Mouse (Mus musculus) small intestine, adult 2 months (tissue): ENCODE results near the gene Fancc. TPM values are rescaled to one million over a fixed set of nuclear protein-coding genes. Genes with fewer than 3 reads are reported as not detected.

Experiments
- H3K27ac ChIP-seq: fragments of 200-500 bp; 2 replicates; pipeline ENCODE4 v1.5.1; 2012; ENCODE audit warnings: low read depth, low read length, control low read depth, inconsistent platforms; ENCODE audit not compliant: insufficient read depth
- H3K27me3 ChIP-seq: fragments of 200-500 bp; 2 replicates; pipeline ENCODE4 v1.6.1; 2012; ENCODE audit warnings: mild to moderate bottlenecking, moderate library complexity, low read length, inconsistent platforms; ENCODE audit not compliant: control insufficient read depth, insufficient read depth
- H3K36me3 ChIP-seq: fragments of 200-500 bp; 2 replicates; pipeline ENCODE4 v1.6.1; 2012; ENCODE audit warnings: mild to moderate bottlenecking, low read length, control low read depth, inconsistent platforms; ENCODE audit not compliant: control insufficient read depth, insufficient read depth
- H3K4me1 ChIP-seq: fragments of 200-500 bp; 2 replicates; pipeline ENCODE4 v1.6.1; 2012; ENCODE audit warnings: low read length, inconsistent platforms, mixed read lengths; ENCODE audit not compliant: control insufficient read depth, insufficient read depth, insufficient read length
- H3K4me3 ChIP-seq: fragments of 200-500 bp; 2 replicates; pipeline ENCODE4 v1.5.1; 2012; ENCODE audit warnings: low read depth, mild to moderate bottlenecking, control low read depth, inconsistent platforms, low read length, moderate library complexity
- CTCF ChIP-seq: fragments of 200-500 bp; IDR thresholded peaks from 2 replicates; pipeline ENCODE4 v1.5.1; 2012; ENCODE audit warnings: low read depth, mild to moderate bottlenecking, control low read depth, inconsistent platforms, low read length, moderate library complexity, mixed read lengths; ENCODE audit not compliant: insufficient replicate concordance, insufficient read length; ENCODE audit errors: extremely low read depth
- POLR2A ChIP-seq: fragments of 200-500 bp; IDR thresholded peaks from 2 replicates; pipeline ENCODE4 v1.6.1; 2012; ENCODE audit warnings: low read depth, mild to moderate bottlenecking, control low read depth, inconsistent platforms, low read length, moderate library complexity
- WGBS: fragments of 180-500 bp; shearing (Covaris S2); methylation state at CpG from one replicate; pipeline ENCODE4 v1.1.7; 2018; 5-methylcytosine and 5-hydroxymethylcytosine counted together
- polyA plus RNA-seq: library from polyadenylated mRNA; depleted of rRNA; stranded (reverse); fragments of >200 nt; gene quantifications from 2 replicates; pipeline ENCODE4 v1.2.3, GENCODE M21; 2012

Fancc gene
- polyA plus RNA-seq, 1 experiment, result 3.9 TPM

DNA sequence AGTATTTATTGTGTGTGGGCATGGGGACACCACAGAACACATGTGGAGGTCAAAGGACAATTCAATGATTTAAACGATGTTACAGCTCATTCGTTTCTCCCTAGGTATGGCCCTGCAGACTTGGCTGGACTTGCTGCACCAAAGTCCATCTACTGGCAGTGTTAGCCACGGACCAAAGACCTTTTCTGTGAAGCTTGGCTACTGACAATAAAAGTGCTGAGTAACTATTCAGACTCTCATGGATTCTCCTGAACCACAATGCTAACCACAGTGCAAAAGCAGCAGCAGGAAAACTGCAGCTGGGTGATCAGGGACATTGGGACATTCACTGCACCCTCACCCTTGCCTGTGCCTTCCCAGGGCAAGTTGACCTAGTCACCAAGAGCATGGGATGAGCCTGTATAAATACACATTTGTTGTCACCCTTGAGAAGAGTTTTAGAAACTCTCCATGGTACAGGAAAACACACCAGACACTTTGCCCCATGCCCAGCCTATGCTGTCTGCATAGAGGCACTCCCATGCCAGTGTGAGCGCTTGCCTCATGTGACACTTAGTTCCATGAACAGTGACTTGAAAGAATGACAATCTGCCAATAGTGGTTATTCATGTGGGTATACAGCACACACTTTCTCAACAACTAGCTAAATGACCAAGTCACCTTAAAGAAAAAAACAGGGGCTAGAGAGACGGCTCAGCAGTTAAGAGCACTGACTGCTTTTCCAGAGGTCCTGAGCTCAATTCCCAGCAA lies 151.4 kb downstream of the Fancc start:
- no peaks in the 10 kb centered on the region for H3K4me1 ChIP-seq
- no peak overlapping the region for H3K4me3 ChIP-seq
- TF ChIP-seq POLR2A (no peak), CTCF (no peak)
- H3K27ac ChIP-seq, result no peak overlapping the region
- H3K27me3 ChIP-seq, result no peaks in the 10 kb centered on the region
- 55% methylated on average over 5 of the region's 5 CpGs for WGBS
- H3K36me3 ChIP-seq, result no peaks in the 10 kb centered on the region

- 96% methylated on average over 3 of the region's 3 CpGs for WGBS
- Histone ChIP-seq H3K4me1 (no peaks in the 10 kb centered on the region), H3K27ac (no peak overlapping the region), H3K27me3 (no peaks in the 10 kb centered on the region), H3K36me3 (no peaks in the 10 kb centered on the region), H3K4me3 (no peak overlapping the region)
- TF ChIP-seq CTCF (no peak), POLR2A (no peak)
Observed at GRCm38 (mm10) chr13:63344481-63344880, 152.6 kb downstream of the Fancc start.

- H3K27ac ChIP-seq, result no peak overlapping the region
- no peaks in the 10 kb centered on the region for H3K36me3 ChIP-seq
- H3K4me3 ChIP-seq, result no peak overlapping the region
- H3K4me1 ChIP-seq, result no peaks in the 10 kb centered on the region
- TF ChIP-seq CTCF (no peak), POLR2A (no peak)
- no peaks in the 10 kb centered on the region for H3K27me3 ChIP-seq
- 90% methylated on average over 2 of the region's 2 CpGs for WGBS
Observed at GRCm38 (mm10) chr13:63342781-63343180, 154.3 kb downstream of the Fancc start.

DNA sequence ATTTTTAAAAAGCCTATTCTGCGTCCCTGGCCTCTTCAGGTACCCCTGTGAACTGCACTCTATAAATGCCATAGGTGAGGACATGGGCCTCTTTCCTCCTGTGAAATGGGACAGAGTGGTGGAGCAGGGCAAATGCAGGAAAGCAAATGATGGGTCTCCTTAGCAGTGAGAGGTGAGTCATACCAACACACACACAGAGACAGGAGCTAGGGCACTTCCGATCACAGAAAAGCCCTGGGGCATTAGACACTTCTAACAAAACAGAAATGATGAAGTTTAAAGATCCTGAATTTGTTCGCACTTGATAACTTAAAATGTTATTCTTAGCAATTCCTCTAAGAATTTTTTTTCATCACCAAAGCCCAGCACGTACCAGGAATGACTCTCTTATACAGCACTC lies 157.1 kb downstream of the Fancc start:
- 93% methylated on average over 4 of the region's 4 CpGs for WGBS
- H3K4me3 ChIP-seq, result no peak overlapping the region
- H3K4me1 ChIP-seq, result no peaks in the 10 kb centered on the region
- TF ChIP-seq POLR2A (no peak), CTCF (no peak)
- no peaks in the 10 kb centered on the region for H3K27me3 ChIP-seq
- no peak overlapping the region for H3K27ac ChIP-seq
- no peaks in the 10 kb centered on the region for H3K36me3 ChIP-seq

GRCm38 (mm10) chr13:63337239-63337960 lies 159.7 kb downstream of the Fancc start:
- 74% methylated on average over 8 of the region's 8 CpGs for WGBS
- no peak for TF ChIP-seq POLR2A
- no peak for TF ChIP-seq CTCF
- no peaks in the 10 kb centered on the region for H3K4me1 ChIP-seq
- H3K27ac ChIP-seq, result no peak overlapping the region
- no peaks in the 10 kb centered on the region for H3K27me3 ChIP-seq
- H3K36me3 ChIP-seq, result no peaks in the 10 kb centered on the region
- no peak overlapping the region for H3K4me3 ChIP-seq

DNA sequence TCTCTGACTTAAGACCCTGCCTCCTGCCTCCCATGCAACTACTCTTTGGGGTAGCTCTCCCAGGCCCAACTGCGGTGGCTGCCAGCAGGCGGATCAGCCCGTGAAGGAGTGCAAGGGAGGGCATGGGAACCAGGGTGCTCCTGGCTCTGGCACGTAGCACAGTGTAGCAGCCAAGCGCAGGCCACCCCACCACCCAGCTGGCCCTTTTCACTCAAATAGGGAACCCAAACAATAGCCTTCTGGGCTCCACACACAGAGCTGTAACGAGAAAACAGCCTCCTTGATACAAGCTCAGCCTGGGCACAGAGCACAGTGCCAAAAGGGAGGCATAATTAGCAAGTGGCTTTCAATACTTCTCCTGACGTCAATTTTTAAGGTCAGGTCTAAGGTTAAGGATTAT lies 160.7 kb downstream of the Fancc start:
- Histone ChIP-seq H3K27ac (no peak overlapping the region), H3K27me3 (no peaks in the 10 kb centered on the region), H3K4me1 (no peaks in the 10 kb centered on the region), H3K4me3 (no peak overlapping the region), H3K36me3 (no peaks in the 10 kb centered on the region)
- TF ChIP-seq POLR2A (no peak), CTCF (no peak)
- 86% methylated on average over 7 of the region's 7 CpGs for WGBS

DNA sequence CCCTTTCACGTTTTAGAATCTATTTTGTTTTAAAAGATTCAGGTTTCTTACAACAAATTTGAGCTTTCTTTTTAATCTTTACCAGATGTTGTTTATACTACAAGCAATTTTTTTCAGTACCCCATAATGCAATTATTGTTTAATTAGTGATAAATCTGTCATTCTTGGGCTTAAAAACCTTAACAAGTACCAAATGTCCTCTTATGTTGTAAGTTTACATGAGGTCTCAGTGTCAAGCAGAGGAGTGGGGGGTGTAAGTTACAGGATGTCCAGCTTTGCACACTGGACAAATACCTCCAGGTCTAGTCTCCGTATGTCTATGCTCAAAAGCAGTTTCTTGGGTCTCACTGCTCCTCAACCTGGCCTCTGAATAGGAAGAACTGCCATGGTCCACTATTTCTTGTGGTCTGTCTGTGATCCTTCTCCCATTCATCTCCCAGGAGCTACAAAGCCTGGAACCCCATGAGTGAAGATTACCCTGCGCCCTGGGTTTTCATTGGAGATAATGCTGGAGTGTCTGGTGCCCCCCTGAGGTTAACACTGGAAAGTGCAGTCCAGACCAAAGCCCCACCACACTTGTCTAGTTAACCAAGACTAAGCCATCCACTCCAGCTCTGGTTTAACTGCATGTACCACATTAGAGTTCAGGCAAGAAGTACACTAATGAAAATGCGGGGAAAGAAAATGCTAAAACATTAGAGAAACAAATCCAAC lies 161.5 kb downstream of the Fancc start:
- H3K27ac ChIP-seq, result no peak overlapping the region
- TF ChIP-seq CTCF, result peak; percentile 59; the same call in 1 of the 2 replicates
- no peak for TF ChIP-seq POLR2A
- WGBS, result 77% methylated on average over 4 of the region's 4 CpGs

More for the DNA sequence above, 161.5 kb downstream of the Fancc start:
- no peaks in the 10 kb centered on the region for H3K27me3 ChIP-seq
- no peaks in the 10 kb centered on the region for H3K36me3 ChIP-seq
- H3K4me3 ChIP-seq, result no peak overlapping the region
- H3K4me1 ChIP-seq, result no peaks in the 10 kb centered on the region
